Comparison of ENCODE assay signal across 8 mouse cellular contexts in genomic region chr11:86356854-86357788, GRCm38 (mm10). TPM values are rescaled to one million over a fixed set of nuclear protein-coding genes. Genes with fewer than 3 reads are reported as not detected.
DNase-seq lines count a peak whose midpoint lies in the region; ATAC-seq and TF ChIP-seq lines count a peak whose summit lies in the region.

Gene Med13 (minus strand): TSS chr11:86357602.

- under 1% methylated on average over 55 of the region's 81 CpGs for WGBS in intestine, postnatal 0 days
- 1% methylated on average over 76 of the region's 81 CpGs for WGBS in limb, embryonic 13.5 days
- WGBS in midbrain, embryonic 14.5 days = 1% methylated on average over 80 of the region's 81 CpGs

- TF ChIP-seq CTCF in intestine, postnatal 0 days (IDR thresholded peaks at IDR 0.05; ENCODE audit: low read depth) = no peak

- peak within 1 kb of the TSS; percentile 99 for H3K27ac ChIP-seq in intestine, postnatal 0 days (ENCODE audit: low read depth, low read length)
- peak within 1 kb of the TSS; percentile 99 for H3K27ac ChIP-seq in limb, embryonic 13.5 days
- peak within 1 kb of the TSS; percentile 98 for H3K27ac ChIP-seq in midbrain, embryonic 14.5 days (replicated peaks; ENCODE audit: low read depth, low read length)

- H3K4me1 ChIP-seq in intestine, postnatal 0 days (replicated peaks; ENCODE audit: control insufficient read depth, insufficient read depth, low read length) = 0 out of 2 replicates have a peak, but pooled peaks cover 9% of the 10 kb centered on the region
- H3K4me1 ChIP-seq in limb, embryonic 13.5 days = peaks cover 27% of the 10 kb centered on the region
- H3K4me1 ChIP-seq in midbrain, embryonic 14.5 days (ENCODE audit: control insufficient read depth, insufficient read depth, low read length) = peaks cover 27% of the 10 kb centered on the region

- H3K27me3 ChIP-seq in intestine, postnatal 0 days (replicated peaks; ENCODE audit: control insufficient read depth, insufficient read depth, low read length) = no peaks in the 10 kb centered on the region
- no peaks in the 10 kb centered on the region for H3K27me3 ChIP-seq in limb, embryonic 13.5 days
- H3K27me3 ChIP-seq in midbrain, embryonic 14.5 days (ENCODE audit: control insufficient read depth, insufficient read depth, low read length) = no peaks in the 10 kb centered on the region

- H3K9me3 ChIP-seq in intestine, postnatal 0 days (ENCODE audit: control insufficient read depth) = no peaks in the 10 kb centered on the region
- no peaks in the 10 kb centered on the region for H3K9me3 ChIP-seq in limb, embryonic 13.5 days
- H3K9me3 ChIP-seq in midbrain, embryonic 14.5 days (ENCODE audit: control insufficient read depth, low read length) = no peaks in the 10 kb centered on the region

- peak; percentile 36 to 46 for DNase-seq in left cerebral cortex, adult 18-20 months (ENCODE audit: low spot score in 2 of 2)
- no peak for DNase-seq in left cerebral cortex, adult 11 months (ENCODE audit: low spot score)
- peak; percentile 74 for DNase-seq in embryo, embryonic 9.5 days (ENCODE audit: extremely low spot score)
- DNase-seq in midbrain, embryonic 14.5 days = peak; percentile 77
- DNase-seq in spleen, adult 18-20 months = peak; percentile 43 to 53

- peak within 1 kb of the TSS; percentile 99 for H3K9ac ChIP-seq in intestine, postnatal 0 days (ENCODE audit: low read depth, low read length)
- peak within 1 kb of the TSS; percentile 98 for H3K9ac ChIP-seq in limb, embryonic 13.5 days
- H3K9ac ChIP-seq in midbrain, embryonic 14.5 days (replicated peaks; ENCODE audit: low read length) = peak within 1 kb of the TSS; percentile 94

- 0 out of 2 replicates have a peak, but pooled peaks cover 3% of the 10 kb centered on the region for H3K36me3 ChIP-seq in intestine, postnatal 0 days (ENCODE audit: control insufficient read depth, insufficient read depth)
- peaks cover 19% of the 10 kb centered on the region for H3K36me3 ChIP-seq in limb, embryonic 13.5 days
- peaks cover 20% of the 10 kb centered on the region; the same call in 1 of the 2 replicates for H3K36me3 ChIP-seq in midbrain, embryonic 14.5 days (ENCODE audit: control insufficient read depth, insufficient read depth, low read length)

- H3K4me2 ChIP-seq in intestine, postnatal 0 days (replicated peaks; ENCODE audit: low read depth) = peak within 1 kb of the TSS; percentile 68
- H3K4me2 ChIP-seq in limb, embryonic 13.5 days (replicated peaks) = peak within 1 kb of the TSS; percentile 80
- H3K4me2 ChIP-seq in midbrain, embryonic 14.5 days (ENCODE audit: low read length) = peak within 1 kb of the TSS; percentile 86

- ATAC-seq in granulocyte monocyte progenitor cell, adult 5-6 weeks (replicated peaks; ENCODE audit: poor library complexity, severe bottlenecking) = peak; percentile 30
- peak; percentile 23; the same call in 1 of the 2 replicates for ATAC-seq in intestine, postnatal 0 days
- ATAC-seq in limb, embryonic 13.5 days (ENCODE audit: low FRiP score, low read depth) = peak; percentile 57; the same call in 1 of the 2 replicates
- peak; percentile 56; the same call in 1 of the 2 replicates for ATAC-seq in midbrain, embryonic 14.5 days (ENCODE audit: low FRiP score, low TSS enrichment)

- H3K4me3 ChIP-seq in intestine, postnatal 0 days (ENCODE audit: low read depth, low read length) = peak within 1 kb of the TSS; percentile 99
- peak within 1 kb of the TSS; percentile 93 for H3K4me3 ChIP-seq in limb, embryonic 13.5 days
- H3K4me3 ChIP-seq in midbrain, embryonic 14.5 days (replicated peaks; ENCODE audit: low read depth, low read length) = peak within 1 kb of the TSS; percentile 79

RNA-seq across cellular contexts. Expression of gene Med13, which starts in this region (rescaled TPM):
- total RNA-seq in left cerebral cortex, adult 18-20 months (2021) = 10 to 100 TPM; 53.8 to 55.0 TPM
- 44.2 and 50.8 TPM in 2 replicates for total RNA-seq in granulocyte monocyte progenitor cell, adult 5-6 weeks (2014; fragmentation: Nextera tagmentation)
- 37.4 and 61.4 TPM in 2 replicates for total RNA-seq in granulocyte monocyte progenitor cell, adult 5-6 weeks (2017)
- 6.1 and 6.4 TPM in 2 replicates for polyA plus RNA-seq in intestine, postnatal 0 days (2015; fragmentation: Nextera tagmentation; extraction: Ambion mirVana)
- 10.2 and 10.7 TPM in 2 replicates for polyA plus RNA-seq in limb, embryonic 13.5 days (2015; fragmentation: Nextera tagmentation; extraction: Ambion mirVana)
- 15.1 and 15.2 TPM in 2 replicates for polyA plus RNA-seq in midbrain, embryonic 14.5 days (2014; fragmentation: Nextera tagmentation; extraction: Ambion mirVana)
